Mouse (Mus musculus): ENCODE results near the gene Gsta4. TPM values are rescaled to one million over a fixed set of nuclear protein-coding genes. Genes with fewer than 3 reads are reported as not detected.
"Not testable (repeated sequence)": the region's sequence is repeated elsewhere in the genome, so short reads cannot be mapped to it uniquely, and the experiment has no call there.

The Gsta4 gene
- polyA plus RNA-seq, 2 experiments from 2014 or later, result 64.6 to 66.5 TPM

DNA sequence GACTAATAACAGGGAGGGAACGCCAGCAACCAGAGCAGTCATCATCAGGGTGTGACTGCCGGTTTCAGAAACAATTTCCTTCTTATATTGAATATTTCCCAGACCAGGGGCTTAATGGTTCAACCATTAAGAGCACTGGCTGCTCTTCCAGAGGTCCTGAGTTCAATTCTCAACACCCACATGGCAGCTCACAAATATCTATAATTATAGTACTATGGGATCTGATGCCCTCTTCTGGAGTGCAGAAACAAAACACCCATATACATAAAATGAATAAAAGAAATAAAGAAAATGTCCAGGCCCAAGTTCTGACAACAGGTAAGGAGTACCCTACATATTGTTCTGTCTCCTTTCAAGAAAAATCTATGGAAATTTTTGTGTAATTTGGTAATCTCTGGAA is 3.5 kb upstream of the Gsta4 start:
- no peak for ATAC-seq

DNA sequence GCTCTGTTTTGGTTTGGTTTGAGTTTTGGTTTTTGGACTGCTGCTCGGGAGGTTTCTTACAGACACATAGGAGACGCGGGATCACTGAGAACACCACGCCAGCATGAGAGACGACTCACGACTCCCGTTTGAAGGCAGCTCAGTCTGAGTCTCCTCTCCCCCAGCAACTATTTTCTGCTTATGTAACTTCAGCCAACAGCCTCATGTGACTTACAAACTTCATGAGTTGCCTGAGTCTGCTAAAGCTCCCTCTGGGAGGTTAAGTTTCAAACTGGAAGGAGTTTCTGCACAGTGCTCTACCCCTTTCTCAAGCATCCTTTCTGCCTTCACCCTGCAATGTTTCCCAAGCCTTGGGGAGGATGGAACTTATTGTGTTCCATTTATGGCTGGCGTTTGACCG is 3.1 kb downstream of the Gsta4 start:
- ATAC-seq, result no peak

DNA sequence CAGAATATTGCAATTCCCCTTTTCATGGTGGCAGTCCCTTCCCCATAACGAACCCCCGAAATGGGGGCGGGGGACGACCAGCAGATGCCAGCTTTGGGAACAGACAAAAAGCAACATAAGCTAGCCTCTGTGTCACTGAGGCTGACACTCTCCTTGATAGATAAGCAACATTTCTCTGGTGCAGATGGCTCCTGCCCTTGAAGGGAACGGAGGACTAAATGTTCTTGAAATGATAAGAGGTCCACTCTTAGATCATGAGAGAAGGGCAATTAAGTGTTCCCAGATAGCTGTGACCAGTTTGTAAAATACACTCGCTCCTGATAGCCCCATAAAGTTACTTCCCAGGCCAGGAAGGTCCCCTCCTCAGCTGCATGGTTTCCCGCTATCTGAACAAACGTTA is 6.3 kb downstream of the Gsta4 start:
- ATAC-seq, result no peak

DNA sequence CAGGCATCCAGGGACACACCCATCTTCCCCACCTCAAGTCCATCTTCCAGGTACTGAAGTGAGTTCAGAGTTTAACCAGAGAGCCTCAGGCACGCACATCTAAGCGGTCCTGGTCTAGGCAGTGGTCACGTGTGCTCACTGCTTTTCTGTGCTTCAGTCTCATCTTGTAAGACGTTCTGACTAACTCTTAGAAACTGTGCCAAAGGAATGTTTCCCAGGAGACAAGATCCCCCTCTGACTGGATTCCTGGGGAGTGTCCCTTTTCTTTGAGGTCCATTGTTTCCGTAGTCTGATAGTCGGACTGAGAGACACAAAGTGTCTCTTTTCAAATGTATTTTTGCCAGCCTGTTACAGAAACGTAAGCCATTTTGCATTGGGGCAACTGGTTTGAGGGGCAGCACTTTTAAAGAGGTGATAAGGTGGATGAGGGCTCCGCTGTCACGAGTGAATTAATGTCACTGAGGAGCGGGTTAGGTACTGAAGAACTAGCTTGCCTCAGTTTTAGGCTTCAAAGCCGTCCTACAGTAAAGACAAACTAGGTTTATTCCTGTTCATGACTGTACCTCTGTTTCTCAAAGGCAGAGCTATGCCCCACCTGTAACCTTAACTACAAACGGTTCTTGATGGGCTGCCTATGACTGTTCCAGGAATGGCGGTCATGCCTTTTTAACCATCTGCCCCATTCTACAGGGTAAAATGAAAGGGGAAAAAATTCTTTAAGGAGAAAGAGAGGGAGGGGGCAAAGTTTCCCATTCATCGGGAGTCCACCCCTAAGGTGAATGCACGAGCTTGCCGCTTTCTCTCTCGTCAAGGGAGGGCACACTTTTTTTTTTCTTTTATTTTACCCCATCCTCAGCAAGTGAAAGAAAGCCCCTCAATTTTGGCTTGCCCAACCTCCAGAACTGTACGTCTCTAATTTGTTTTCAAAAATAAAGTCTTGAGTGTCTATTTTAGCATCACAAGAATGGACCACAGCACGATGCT is 8.4 kb downstream of the Gsta4 start:
- ATAC-seq, result peak; percentile 2

DNA sequence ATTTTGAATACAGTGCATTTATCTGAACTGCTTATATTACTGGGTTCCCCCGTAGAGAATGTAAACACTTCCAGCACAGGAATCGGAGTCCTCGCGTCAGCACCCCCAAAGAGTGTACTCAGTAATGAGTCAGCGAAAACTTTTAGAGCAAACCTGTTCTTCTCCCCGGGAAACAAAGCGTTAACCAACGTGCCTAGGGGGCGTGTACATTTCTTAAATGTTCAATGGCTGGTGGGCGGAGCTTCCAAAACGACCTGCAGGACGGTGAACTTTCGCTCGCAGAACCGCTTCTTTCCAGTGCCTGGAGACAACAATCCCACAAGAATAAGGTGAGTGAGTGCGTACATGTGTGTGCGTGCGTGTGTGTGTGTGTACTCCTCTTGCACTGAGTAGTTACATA is 9.2 kb downstream of the Gsta4 start:
- ATAC-seq, result peak; percentile 81

DNA sequence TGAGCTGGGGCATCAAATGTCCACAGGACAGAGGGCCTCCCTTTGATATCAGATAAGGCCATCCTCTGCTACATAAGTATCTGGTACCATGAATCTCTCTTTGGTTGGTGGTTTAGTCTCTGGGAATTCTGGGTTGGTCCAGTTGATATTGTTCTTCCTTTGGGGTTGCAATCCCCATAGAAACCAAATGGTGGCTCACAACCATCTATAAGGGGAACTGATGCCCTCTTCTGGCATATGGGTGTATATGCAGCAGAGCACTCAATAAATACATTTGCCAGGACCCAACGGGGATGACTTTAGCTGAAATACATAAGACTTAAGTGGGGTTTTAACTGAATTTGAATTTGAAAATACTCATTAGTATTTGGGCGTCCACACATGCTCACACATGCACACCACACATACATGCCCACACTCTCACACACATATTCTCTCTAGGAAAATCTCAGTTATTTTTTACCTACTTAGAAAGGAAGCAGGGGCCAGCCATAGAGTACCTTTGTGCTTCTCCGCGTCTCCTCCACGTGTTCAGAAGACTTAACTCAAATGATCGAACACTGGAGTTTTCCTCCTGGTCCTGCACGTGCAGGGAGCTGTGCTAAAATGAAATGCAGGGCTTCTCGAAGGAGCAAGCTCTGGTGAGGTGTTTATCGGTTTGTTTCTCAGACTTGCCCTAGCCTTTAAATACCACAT is 11.5 kb downstream of the Gsta4 start:
- ATAC-seq, result peak; percentile 85

DNA sequence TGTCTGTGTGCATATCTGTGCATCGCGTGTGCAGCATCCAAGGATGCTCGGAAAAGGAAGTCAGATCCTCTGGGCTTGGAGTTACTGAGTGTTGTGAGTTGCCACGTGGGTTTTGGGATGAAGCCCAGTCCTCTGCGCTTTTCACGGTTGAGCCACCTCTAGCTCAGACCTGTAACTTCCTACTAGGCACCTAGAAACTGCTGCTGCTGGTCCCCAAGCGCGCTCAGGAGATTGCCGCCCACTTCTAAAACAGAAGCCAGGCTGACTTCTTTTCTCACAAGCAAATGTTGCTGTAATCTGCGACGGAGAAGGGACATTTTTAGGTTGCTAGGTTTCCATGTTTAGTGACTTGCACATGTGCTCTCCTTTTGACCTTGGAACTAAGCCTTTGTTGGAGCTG is 12.5 kb downstream of the Gsta4 start:
- ATAC-seq, result no peak

DNA sequence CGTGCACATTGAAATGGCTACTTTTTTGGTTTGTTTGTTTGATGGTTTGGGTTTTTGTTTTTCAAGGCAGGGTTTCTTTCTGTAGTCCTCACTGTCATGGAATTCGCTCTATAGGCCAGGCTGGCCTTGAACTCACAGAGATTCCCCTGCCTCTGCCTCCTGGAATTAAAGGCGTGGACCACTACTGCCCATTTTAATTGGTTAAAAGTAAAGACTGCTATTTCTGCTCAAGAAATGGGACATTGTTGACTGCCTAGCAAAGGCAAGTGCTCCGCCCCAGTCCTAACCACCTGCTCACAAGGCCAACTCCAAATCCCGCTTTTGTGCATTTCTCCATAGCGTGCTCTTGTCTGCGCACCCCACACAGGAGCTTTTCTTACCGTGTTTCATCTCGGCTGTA is 15.2 kb downstream of the Gsta4 start:
- ATAC-seq, result no peak

DNA sequence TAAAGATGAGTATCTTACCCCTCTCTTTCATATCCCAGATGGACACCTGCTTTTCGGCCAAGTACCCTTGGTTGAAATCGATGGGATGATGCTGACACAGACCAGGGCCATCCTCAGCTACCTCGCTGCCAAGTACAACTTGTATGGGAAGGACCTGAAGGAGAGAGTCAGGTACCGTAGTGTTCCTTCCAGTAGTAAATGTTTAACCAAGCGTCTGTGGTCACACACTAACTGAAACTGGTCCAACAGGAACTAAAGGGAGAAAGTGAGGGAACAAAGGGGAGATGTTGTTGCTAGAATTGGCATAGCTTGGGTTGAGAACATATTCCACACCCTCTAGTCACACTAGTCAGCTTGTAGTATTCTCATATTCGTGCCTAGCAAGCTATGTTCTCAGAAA is 21.6 kb downstream of the Gsta4 start:
- ATAC-seq, result no peak

DNA sequence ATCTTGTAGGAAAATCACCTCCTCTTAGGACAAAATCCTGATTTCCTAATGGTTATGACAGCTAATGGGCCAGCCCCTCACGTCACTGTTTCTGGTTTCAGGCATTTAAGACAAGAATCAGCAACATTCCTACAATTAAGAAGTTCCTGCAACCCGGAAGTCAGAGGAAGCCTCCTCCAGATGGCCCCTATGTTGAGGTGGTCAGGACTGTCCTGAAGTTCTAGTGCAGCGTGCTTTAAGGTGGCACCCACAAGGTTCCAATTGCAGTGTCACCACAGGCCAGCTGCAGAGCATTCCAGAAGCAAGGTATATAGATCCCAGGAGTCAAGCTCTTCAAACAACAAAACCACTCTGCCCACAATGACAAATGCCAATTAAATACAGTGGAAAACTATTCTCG is 26.4 kb downstream of the Gsta4 start:
- no peak for ATAC-seq

DNA sequence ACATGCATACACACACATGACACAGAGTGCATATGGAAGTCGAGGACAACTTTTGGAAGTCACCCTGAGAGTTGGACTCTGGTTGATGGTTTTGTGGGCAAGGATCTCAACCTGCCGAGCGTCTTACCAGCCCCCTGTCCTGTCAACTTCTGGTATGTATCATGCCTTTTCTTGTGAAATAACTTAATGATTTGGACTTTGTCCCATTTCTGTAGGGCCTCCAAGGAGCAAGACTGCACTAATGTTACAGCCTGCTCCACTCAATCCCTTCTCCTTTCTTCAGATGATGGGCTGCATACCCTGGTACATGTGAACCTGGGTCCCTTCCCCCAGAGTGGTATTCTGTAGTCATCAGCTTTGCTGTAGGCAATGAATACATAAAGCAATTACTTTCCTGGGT is 27.5 kb downstream of the Gsta4 start:
- ATAC-seq, result no peak

DNA sequence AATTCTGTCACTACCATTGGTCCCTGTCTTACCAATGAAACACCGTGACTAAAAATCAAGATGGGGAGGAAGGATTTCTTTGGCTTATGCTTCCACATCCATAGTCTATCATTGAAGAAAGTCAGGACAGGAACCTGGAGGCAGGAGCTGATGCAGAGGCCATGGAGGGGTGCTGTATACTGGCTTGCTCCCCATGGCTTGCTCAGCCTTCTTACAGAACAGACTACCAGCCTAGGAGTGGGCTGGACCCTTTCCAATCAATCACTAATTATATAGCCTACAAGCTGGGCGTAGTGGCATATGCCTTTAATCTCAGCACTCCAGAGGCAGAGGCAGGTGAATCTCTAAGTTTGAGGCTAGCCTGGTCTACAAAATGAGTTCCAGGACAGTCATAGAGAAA is 28.2 kb downstream of the Gsta4 start:
- ATAC-seq, result no peak

DNA sequence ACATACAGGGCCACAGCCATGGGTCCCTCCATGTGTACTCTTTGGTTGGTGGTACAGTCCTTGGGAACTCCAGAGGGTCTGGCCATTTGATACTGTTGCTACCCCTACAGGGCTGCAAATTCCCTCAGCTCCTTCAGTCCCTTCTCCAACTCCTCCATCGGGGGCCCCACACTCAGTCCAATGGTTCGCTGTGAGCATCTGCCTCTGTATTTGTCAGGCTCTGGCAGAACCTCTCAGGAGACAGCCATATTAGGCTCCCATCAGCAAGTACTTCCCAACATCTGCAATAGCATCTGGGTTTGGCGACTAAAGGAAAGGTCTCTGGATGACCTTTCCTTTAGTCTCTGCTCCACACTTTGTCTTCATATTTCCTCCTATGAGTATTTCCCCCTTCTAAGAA is 28.9 kb downstream of the Gsta4 start:
- ATAC-seq, result no peak

DNA sequence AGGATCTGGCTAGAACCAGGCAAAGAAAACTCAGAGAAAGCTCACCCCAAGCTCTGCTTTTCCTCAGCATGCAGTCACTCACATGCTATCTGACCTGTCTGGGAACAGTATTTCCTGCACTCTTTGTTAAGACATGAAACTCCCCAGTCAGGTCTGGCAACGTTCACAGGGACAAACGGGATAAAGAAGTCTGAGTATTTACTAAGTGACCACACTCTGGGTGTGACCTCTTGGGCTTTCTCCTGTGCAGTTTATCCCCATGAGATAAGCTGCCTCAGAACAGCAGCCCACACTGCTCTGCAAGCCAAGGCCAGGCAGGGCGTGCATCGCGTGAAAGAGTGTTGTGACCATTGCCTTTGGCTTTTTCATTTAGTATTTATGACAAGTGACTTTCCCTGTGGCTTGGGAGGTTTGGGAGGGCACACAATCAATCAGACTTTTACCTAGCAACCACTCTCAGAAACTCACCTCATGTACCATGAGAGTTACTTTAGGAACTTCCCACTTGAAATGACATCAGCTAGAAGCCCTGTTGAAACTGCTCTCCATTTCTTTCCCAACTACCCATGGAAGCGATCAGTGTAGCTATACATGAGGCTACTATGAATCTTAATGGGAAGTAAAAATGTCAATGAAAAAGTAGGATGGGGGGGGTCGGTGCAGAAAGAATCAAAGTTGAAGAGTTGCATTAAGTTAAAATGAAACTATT is 29.9 kb downstream of the Gsta4 start:
- ATAC-seq, result no peak

DNA sequence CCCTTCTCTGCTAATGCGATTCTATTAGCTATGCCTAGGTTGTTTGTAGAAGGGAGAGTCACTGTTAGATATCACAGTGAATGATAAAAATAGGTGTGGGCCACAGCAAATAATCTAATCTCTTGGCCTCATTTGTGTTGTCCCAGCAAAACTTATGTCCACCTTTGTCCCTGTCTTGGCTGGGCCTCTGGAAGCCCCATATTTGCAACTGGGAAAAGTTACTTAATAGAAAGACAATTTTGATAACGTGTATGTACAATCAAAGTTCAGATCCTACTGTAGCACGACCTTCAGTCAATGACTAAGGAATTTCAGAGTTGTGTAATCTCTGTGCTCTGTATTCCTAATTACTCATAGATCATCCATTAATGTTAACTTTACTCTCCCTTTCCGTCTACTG is 34.5 kb downstream of the Gsta4 start:
- ATAC-seq, result no peak

DNA sequence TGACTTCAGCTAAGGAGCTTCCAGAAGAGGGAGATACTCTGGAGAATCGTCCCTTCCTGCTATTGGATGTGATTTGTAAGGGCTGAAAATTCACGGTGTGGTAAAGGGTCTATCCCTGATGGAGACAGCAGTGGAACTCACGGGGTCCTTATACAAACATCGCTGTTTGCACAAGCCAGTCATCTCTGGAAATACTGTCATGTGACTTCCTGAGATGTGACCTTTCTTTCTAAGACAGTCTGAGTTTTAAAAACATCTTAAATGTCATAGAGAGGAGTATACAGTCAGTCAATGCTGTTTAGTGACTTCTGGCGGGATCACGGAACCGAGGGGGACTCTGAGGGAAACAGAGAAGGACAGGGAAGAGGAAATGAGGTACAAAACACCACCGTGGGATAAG is 40.0 kb downstream of the Gsta4 start:
- peak; percentile 86 for ATAC-seq

DNA sequence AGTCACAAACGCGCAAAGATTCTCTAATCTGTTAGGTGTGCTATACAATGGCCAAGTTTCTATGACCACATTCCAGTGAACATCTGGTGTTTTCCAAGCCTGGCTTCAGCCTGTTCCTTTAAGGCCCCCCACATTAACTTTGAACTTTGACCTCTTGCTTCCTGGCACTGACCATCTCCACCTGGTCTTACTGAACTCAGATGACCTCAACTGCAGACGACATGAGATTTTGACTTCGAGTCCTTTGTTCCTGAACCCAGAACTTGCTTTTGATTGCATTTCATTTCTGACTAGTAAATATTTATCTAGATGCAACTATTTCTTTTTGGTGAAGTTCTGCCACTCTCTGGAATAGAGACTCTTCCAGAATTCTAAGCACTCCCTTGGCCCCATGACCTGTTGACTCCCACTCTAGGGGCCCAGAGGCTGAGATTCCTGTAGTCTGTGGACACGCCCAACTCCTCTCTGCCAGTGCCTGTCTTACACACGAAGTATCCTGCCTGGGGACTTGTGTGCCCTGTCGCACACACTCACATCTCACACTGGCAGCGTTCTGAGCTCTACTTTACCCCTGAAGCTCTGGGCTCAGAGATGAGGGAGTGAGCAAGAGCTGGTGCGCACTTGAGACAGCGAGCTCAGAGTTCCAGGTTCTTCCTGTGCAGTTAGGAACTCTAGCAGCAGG is 40.8 kb downstream of the Gsta4 start:
- ATAC-seq, result no peak

DNA sequence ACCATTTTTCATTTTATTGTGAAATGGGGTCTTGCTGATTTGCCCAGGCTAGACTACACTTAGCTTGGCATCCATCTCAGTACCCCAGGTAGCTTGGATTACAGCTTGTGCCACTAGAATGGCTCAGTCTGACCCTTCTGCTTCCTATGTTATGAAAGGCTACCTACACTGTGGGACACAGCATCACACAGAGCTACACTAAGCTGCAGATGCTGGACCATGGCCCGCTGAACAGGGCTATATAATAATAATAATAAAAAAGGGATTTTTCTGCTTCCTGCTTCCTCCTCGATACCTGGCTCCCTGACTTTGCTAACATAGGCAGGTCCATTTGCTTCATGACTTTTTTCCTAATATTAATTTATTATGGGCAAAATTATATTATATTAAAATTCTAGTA is 41.8 kb downstream of the Gsta4 start:
- ATAC-seq, result no peak

DNA sequence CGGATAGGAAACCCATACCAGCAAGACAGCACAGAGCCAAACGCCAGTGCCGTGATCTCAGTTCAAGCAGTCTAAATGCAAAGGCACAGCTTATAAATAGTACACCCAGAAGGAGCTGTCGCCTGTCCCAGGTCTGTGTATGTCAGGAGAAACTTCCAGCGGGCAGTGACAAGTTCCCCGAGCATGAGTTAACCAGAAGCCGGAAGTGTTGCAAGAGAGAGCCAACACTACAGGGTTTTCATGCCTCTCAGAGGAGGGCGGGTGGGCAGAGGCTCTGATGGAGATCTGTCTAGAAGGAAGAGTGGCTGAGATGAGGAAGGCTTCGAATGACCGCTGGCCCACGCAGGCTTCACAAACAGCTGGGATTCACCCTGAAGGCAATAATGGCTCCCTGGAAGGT is 42.7 kb downstream of the Gsta4 start:
- ATAC-seq, result no peak

DNA sequence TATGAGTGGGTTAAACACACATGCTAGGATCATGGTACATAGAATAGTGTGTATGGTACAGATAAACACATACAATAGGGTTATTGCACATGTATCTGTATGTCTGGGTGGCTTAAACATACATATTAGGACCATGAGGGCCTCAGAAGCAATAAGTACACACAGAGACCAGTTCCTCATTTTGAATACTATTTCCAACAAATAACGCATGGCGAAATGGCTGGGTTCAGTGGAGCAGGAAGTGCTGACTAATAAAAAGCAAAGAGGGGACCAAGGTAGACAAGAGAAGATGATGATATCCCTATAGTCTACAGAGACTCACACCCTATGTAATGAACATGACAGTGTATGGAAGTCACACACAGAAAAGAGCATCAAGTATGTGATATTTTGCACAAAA is 45.5 kb downstream of the Gsta4 start:
- ATAC-seq, result no peak

DNA sequence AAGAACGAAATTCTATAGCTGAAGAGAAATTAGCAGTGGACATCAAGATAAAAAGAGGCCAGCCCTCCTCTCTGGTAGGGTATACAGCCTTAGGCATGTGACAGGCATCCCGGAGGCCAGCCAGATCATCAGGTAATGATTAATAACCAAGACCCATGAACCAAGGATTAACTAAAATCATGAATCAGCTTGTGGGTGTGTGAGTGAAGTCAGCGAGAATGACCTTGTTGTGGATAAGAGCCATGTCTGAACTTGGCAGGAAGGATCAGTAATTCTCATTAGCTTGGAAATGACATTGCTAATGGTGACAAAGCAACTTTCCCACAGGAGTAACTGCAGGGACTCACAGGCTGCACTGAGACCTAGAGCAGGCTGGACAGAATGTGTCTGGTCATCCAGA is 47.1 kb downstream of the Gsta4 start:
- not testable (repeated sequence) for ATAC-seq

DNA sequence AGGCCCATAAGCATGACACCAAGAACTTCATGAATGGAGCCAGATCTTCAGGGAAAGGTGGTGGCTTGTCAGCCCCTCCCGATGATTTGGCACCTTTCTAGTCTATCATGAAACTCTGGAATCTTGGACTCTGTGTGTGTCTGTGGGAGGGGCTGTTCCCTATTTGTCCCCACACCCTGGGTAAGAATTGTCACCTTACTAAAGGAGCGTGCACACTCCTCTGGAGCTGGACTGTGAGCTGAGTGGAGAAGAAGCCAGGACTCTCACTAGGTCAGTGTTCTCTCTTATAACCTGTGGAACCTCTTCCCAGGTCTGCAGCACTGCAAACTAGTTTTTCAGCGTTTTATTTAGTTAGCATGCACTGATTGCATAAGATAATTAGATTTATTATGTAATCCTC is 47.9 kb downstream of the Gsta4 start, which contains the start of gene Gsta1:
Gene Gsta1, plus strand, starts transcription at position 196 of the 400 bp plus-strand sequence.
- ATAC-seq, result not testable (repeated sequence)
